Mouse (Mus musculus) adrenal gland, adult 8-10 months (tissue): ENCODE measurements around the gene Gm21969. TPM values are rescaled to one million over a fixed set of nuclear protein-coding genes. Genes with fewer than 3 reads are reported as not detected.
A peak's percentile ranks its signal among the peaks of the same experiment; 100 is the strongest.

ENCODE experiments used
- DNase-seq: peaks from one replicate; pipeline ENCODE4 v3.0.0; 2022
- total RNA-seq, 4 experiments: library from RNA; stranded (reverse); gene quantifications; 2 replicates each; pipeline ENCODE4 v1.2.4; 2022

Gm21969 gene
- under 1 TPM in 2 of 4 experiments, not detected in 2; 0.09 to 0.25 TPM for total RNA-seq

- no peak for DNase-seq
Measured at GRCm38 (mm10) chr4:139602357-139603244, at the start of gene Gm21969. Gene Gm21969, plus strand, starts transcription at chr4:139603186.

GRCm38 (mm10) chr4:139555235-139555634 lies 47.8 kb upstream of the Gm21969 start:
- DNase-seq, result no peak

- no peak for DNase-seq
Measured at GRCm38 (mm10) chr4:139555951-139556350, 47.0 kb upstream of the Gm21969 start.

- no peak for DNase-seq
Measured at GRCm38 (mm10) chr4:139568361-139568760, 34.6 kb upstream of the Gm21969 start.

- DNase-seq, result no peak
Measured at GRCm38 (mm10) chr4:139570756-139571155, 32.2 kb upstream of the Gm21969 start.

GRCm38 (mm10) chr4:139572928-139573512 lies 30.0 kb upstream of the Gm21969 start:
- no peak for DNase-seq

GRCm38 (mm10) chr4:139574156-139574798 lies 28.7 kb upstream of the Gm21969 start:
- peak; percentile 99 for DNase-seq

GRCm38 (mm10) chr4:139574799-139575672 lies 27.9 kb upstream of the Gm21969 start:
- no peak for DNase-seq

GRCm38 (mm10) chr4:139575673-139576003 lies 27.3 kb upstream of the Gm21969 start:
- DNase-seq, result no peak

GRCm38 (mm10) chr4:139576251-139576880 lies 26.6 kb upstream of the Gm21969 start:
- no peak for DNase-seq

GRCm38 (mm10) chr4:139577006-139577405 lies 26.0 kb upstream of the Gm21969 start:
- no peak for DNase-seq

GRCm38 (mm10) chr4:139578389-139578788 lies 24.6 kb upstream of the Gm21969 start:
- no peak for DNase-seq

- DNase-seq, result no peak
Measured at GRCm38 (mm10) chr4:139579003-139579402, 24.0 kb upstream of the Gm21969 start.

- no peak for DNase-seq
Measured at GRCm38 (mm10) chr4:139579466-139579865, 23.5 kb upstream of the Gm21969 start.

GRCm38 (mm10) chr4:139580663-139581336 lies 22.2 kb upstream of the Gm21969 start:
- no peak for DNase-seq

- DNase-seq, result no peak
Measured at GRCm38 (mm10) chr4:139581427-139582051, 21.4 kb upstream of the Gm21969 start.

- DNase-seq, result no peak
Measured at GRCm38 (mm10) chr4:139582346-139582745, 20.6 kb upstream of the Gm21969 start.

- DNase-seq, result no peak
Measured at GRCm38 (mm10) chr4:139582903-139583302, 20.1 kb upstream of the Gm21969 start.

GRCm38 (mm10) chr4:139583629-139584245 lies 19.2 kb upstream of the Gm21969 start:
- DNase-seq, result no peak

- no peak for DNase-seq
Measured at GRCm38 (mm10) chr4:139584704-139585103, 18.3 kb upstream of the Gm21969 start.
